Mouse (Mus musculus) liver, embryonic 13.5 days (tissue): ENCODE results near the gene Prss46. TPM values are rescaled to one million over a fixed set of nuclear protein-coding genes. Genes with fewer than 3 reads are reported as not detected.

Experiments used
- ATAC-seq: fragments of 200-750 bp; cut with Nextera tagmentation; 2 replicates; pipeline ENCODE4 v1.8.0; 2017; ENCODE audit warnings: low read depth, mild to moderate bottlenecking, moderate number of reproducible peaks, moderate library complexity
- DNase-seq: peaks from one replicate; pipeline ENCODE4 v3.0.0; 2022
- H3K27ac ChIP-seq: fragments of 300-500 bp; sonication (generic); 2 replicates; pipeline ENCODE4 v1.5.1; 2015; ENCODE audit warnings: moderate library complexity, mild to moderate bottlenecking, inconsistent platforms
- H3K27me3 ChIP-seq: fragments of 300-500 bp; sonication (generic); 2 replicates; pipeline ENCODE4 v1.6.1; 2015; ENCODE audit warnings: mild to moderate bottlenecking, inconsistent platforms
- H3K36me3 ChIP-seq: fragments of 300-500 bp; sonication (generic); 2 replicates; pipeline ENCODE4 v1.6.1; 2015; ENCODE audit warnings: mild to moderate bottlenecking, inconsistent platforms
- H3K4me1 ChIP-seq: fragments of 300-500 bp; sonication (generic); replicated peaks from 2 replicates; pipeline ENCODE4 v1.6.1; 2015; ENCODE audit warnings: inconsistent platforms
- H3K4me2 ChIP-seq: fragments of 300-500 bp; sonication (generic); 2 replicates; pipeline ENCODE4 v1.6.1; 2015; ENCODE audit warnings: inconsistent platforms, mild to moderate bottlenecking, moderate library complexity
- H3K4me3 ChIP-seq: fragments of 300-500 bp; sonication (generic); replicated peaks from 2 replicates; pipeline ENCODE4 v1.5.1; 2015; ENCODE audit warnings: mild to moderate bottlenecking, inconsistent platforms
- H3K9ac ChIP-seq: fragments of 300-500 bp; sonication (generic); 2 replicates; pipeline ENCODE4 v1.6.1; 2015; ENCODE audit warnings: mild to moderate bottlenecking, inconsistent platforms
- H3K9me3 ChIP-seq: fragments of 300-500 bp; sonication (generic); replicated peaks from 2 replicates; pipeline ENCODE4 v1.6.1; 2016; ENCODE audit warnings: inconsistent platforms
- WGBS: fragments of 180-500 bp; shearing (Covaris S2); methylation state at CpG from one replicate; pipeline ENCODE4 v1.1.7; 2015; ENCODE audit not compliant: insufficient replicate concordance; 5-methylcytosine and 5-hydroxymethylcytosine counted together
- polyA plus RNA-seq: library from polyadenylated mRNA; unstranded; fragments of >200 nt; fragmentation: Nextera tagmentation; extraction: Ambion mirVana; gene quantifications from 2 replicates; pipeline ENCODE4 v1.2.1, GENCODE M21; 2015

Prss46 gene
- polyA plus RNA-seq, 1 experiment from 2014 or later, result not detected

- Histone ChIP-seq H3K4me1 (no peaks in the 10 kb centered on the region; the same call in 1 of the 2 replicates), H3K36me3 (no peaks in the 10 kb centered on the region), H3K9me3 (no peaks in the 10 kb centered on the region), H3K27me3 (no peaks in the 10 kb centered on the region), H3K9ac (no peak overlapping the region), H3K27ac (no peak overlapping the region), H3K4me3 (no peak overlapping the region), H3K4me2 (no peak overlapping the region)
- no peak for DNase-seq
- 72% methylated on average over 6 of the region's 6 CpGs for WGBS
- no peak for ATAC-seq
Measured at GRCm38 (mm10) chr9:110901204-110901603, 56.9 kb downstream of the Prss46 start.

GRCm38 (mm10) chr9:110902271-110902670 is 58.0 kb downstream of the Prss46 start:
- DNase-seq (no peak), ATAC-seq (no peak)
- no peaks in the 10 kb centered on the region for H3K27me3 ChIP-seq
- no peaks in the 10 kb centered on the region for H3K9me3 ChIP-seq
- no peak overlapping the region for H3K27ac ChIP-seq
- no peak overlapping the region for H3K9ac ChIP-seq
- no peaks in the 10 kb centered on the region; the same call in 1 of the 2 replicates for H3K4me1 ChIP-seq
- H3K36me3 ChIP-seq, result no peaks in the 10 kb centered on the region
- WGBS, result 74% methylated on average over 4 of the region's 4 CpGs
- no peak overlapping the region for H3K4me2 ChIP-seq
- H3K4me3 ChIP-seq, result no peak overlapping the region

Other genes starting within 250 kb of the Prss46 start
- gene Nradd, start 220.1 kb upstream of the Prss46 start, polyA plus RNA-seq, result 2.7 and 2.8 TPM in 2 replicates
- gene Nbeal2, start 190.3 kb upstream of the Prss46 start, polyA plus RNA-seq, result 1.6 and 2.1 TPM in 2 replicates
- 84.4 and 86.3 TPM in 2 replicates for gene Ccdc12, start 188.0 kb upstream of the Prss46 start, polyA plus RNA-seq
- gene Myl3, start 102.6 kb upstream of the Prss46 start, polyA plus RNA-seq, result 0.56 and 5.4 TPM in 2 replicates
- gene Pth1r, start 97.4 kb upstream of the Prss46 start, polyA plus RNA-seq, result 4.7 and 5.8 TPM in 2 replicates
- not detected in 2 replicates for gene Prss42, start 46.3 kb upstream of the Prss46 start, polyA plus RNA-seq
- gene Prss44, start 30.5 kb upstream of the Prss46 start, polyA plus RNA-seq, result not detected in 2 replicates
- gene Prss43, start 17.8 kb upstream of the Prss46 start, polyA plus RNA-seq, result not detected in 2 replicates
- not detected in 2 replicates for gene Prss45, start 9.9 kb upstream of the Prss46 start, polyA plus RNA-seq
- gene Prss50, start 13.5 kb downstream of the Prss46 start, polyA plus RNA-seq, result 16.6 and 21.0 TPM in 2 replicates
- 1.6 and 1.7 TPM in 2 replicates for gene Als2cl, start 35.4 kb downstream of the Prss46 start, polyA plus RNA-seq
- 1.3 and 1.6 TPM in 2 replicates for gene Tmie, start 35.6 kb downstream of the Prss46 start, polyA plus RNA-seq
- not detected in 2 replicates for gene Fam240a, start 72.4 kb downstream of the Prss46 start, polyA plus RNA-seq
- not detected in 2 replicates for gene Tdgf1, start 101.7 kb downstream of the Prss46 start, polyA plus RNA-seq
- gene Lrrc2, start 107.0 kb downstream of the Prss46 start, polyA plus RNA-seq, result 0.29 and 0.49 TPM in 2 replicates
- 7.1 and 12.1 TPM in 2 replicates for gene Rtp3, start 146.1 kb downstream of the Prss46 start, polyA plus RNA-seq
- 17.7 and 18.7 TPM in 2 replicates for gene Ltf, start 174.8 kb downstream of the Prss46 start, polyA plus RNA-seq
- 12.6 and 16.5 TPM in 2 replicates for gene Ccrl2, start 213.0 kb downstream of the Prss46 start, polyA plus RNA-seq